Mouse (Mus musculus) heart, embryonic 15.5 days (tissue): ENCODE measurements around the gene Ada. TPM values are rescaled to one million over a fixed set of nuclear protein-coding genes. Genes with fewer than 3 reads are reported as not detected.

Experiments used
- ATAC-seq: fragments of 200-750 bp; cut with Nextera tagmentation; replicated peaks from 2 replicates; pipeline ENCODE4 v1.8.0; 2017; ENCODE audit warnings: low read depth, moderate TSS enrichment; ENCODE audit not compliant: insufficient number of reproducible peaks, insufficient read depth, low FRiP score
- H3K27ac ChIP-seq: fragments of 300-500 bp; sonication (generic); 2 replicates; pipeline ENCODE4 v1.5.1; 2015; ENCODE audit warnings: mild to moderate bottlenecking, inconsistent platforms
- H3K27me3 ChIP-seq: fragments of 300-500 bp; sonication (generic); 2 replicates; pipeline ENCODE4 v1.6.1; 2015; ENCODE audit warnings: inconsistent platforms
- H3K36me3 ChIP-seq: fragments of 300-500 bp; sonication (generic); 2 replicates; pipeline ENCODE4 v1.6.1; 2015; ENCODE audit warnings: mild to moderate bottlenecking, inconsistent platforms
- H3K4me1 ChIP-seq: fragments of 300-500 bp; sonication (generic); replicated peaks from 2 replicates; pipeline ENCODE4 v1.6.1; 2015; ENCODE audit warnings: inconsistent platforms
- H3K4me2 ChIP-seq: fragments of 300-500 bp; sonication (generic); 2 replicates; pipeline ENCODE4 v1.6.1; 2015; ENCODE audit warnings: inconsistent platforms, mild to moderate bottlenecking, moderate library complexity
- H3K4me3 ChIP-seq: fragments of 300-500 bp; sonication (generic); 2 replicates; pipeline ENCODE4 v1.5.1; 2015; ENCODE audit warnings: mild to moderate bottlenecking, inconsistent platforms
- H3K9ac ChIP-seq: fragments of 300-500 bp; sonication (generic); 2 replicates; pipeline ENCODE4 v1.6.1; 2015; ENCODE audit warnings: mild to moderate bottlenecking, inconsistent platforms
- H3K9me3 ChIP-seq: fragments of 300-500 bp; sonication (generic); replicated peaks from 2 replicates; pipeline ENCODE4 v1.6.1; 2016; ENCODE audit warnings: inconsistent platforms
- WGBS: fragments of 180-500 bp; shearing (Covaris S2); methylation state at CpG from one replicate; pipeline ENCODE4 v1.1.7; 2015; ENCODE audit warnings: mixed read lengths; 5-methylcytosine and 5-hydroxymethylcytosine counted together
- polyA plus RNA-seq: library from polyadenylated mRNA; unstranded; fragments of >200 nt; fragmentation: Nextera tagmentation; extraction: Ambion mirVana; gene quantifications from 2 replicates; pipeline ENCODE4 v1.2.1, GENCODE M21; 2015

Ada gene
- polyA plus RNA-seq, 1 experiment from 2014 or later, result 3.0 TPM

DNA sequence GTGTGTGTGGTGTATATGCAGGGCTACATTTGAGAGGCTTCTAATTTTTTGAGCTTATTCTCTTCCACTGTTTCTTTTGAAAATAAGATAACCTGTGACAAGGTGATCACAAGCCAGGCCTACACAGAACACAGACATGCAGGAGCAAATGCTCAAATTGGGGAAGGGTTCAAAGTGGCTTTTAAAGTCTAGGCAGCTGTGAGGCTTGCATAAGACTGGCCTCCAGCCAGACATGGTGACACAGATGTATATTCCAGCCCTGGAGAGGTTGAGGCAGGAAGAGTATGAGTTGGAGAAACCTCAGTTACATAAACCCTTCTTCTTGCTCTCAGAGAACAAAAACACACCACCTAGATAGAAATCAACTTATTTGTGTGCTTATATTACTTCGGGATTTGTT, 16.9 kb upstream of the Ada start:
- H3K36me3 ChIP-seq, result no peaks in the 10 kb centered on the region
- H3K27ac ChIP-seq, result no peak overlapping the region
- 47% methylated on average over 1 of the region's 1 CpGs for WGBS
- ATAC-seq, result no peak
- H3K4me2 ChIP-seq, result no peak overlapping the region
- no peaks in the 10 kb centered on the region for H3K4me1 ChIP-seq
- H3K27me3 ChIP-seq, result 0 out of 2 replicates have a peak, but pooled peaks cover 5% of the 10 kb centered on the region
- H3K9ac ChIP-seq, result no peak overlapping the region
- no peaks in the 10 kb centered on the region for H3K9me3 ChIP-seq
- H3K4me3 ChIP-seq, result no peak overlapping the region

DNA sequence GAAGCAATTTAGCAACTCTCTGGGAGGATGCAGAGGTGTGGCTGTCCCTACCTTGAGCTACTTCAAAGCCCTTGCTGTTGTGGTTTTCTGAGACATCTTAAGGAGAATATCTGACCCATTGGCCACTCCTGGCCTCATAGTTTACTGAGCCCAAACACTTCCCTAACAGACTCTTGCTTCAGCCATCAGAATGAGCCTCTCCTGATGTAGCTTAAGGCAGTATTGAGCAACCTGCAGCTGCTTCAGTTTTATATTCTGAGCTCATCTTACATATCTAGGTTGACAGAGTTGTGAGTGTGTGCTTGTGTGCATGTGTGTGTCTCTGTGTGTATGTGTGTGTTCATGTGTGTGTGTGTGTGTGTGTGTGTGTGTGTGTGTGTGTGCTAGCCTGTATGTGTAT, 16.2 kb upstream of the Ada start:
- 0 out of 2 replicates have a peak, but pooled peaks cover 5% of the 10 kb centered on the region for H3K27me3 ChIP-seq
- H3K36me3 ChIP-seq, result no peaks in the 10 kb centered on the region
- no peak overlapping the region for H3K4me2 ChIP-seq
- no peaks in the 10 kb centered on the region for H3K9me3 ChIP-seq
- no peaks in the 10 kb centered on the region for H3K4me1 ChIP-seq
- H3K9ac ChIP-seq, result no peak overlapping the region
- ATAC-seq, result no peak
- H3K4me3 ChIP-seq, result no peak overlapping the region
- no peak overlapping the region for H3K27ac ChIP-seq

DNA sequence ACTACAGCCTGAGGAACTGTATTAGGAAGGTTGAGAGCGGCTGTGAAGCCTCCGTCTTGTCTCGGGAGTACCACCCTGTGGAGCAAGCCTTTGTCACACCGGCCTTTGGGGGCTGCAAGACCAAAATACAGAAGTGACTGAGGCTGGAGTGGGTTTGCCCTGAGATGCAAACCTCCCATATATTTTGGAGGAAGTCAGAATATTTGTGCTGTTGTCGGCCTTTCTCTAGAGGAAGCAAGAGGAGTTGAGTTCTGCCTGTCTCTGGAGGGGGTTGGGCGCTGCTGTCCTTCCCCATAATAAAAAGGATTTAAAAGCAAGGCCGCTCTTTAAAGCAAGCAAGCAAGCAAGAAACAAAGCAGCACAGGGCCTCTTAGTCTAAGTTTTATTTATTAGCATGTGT, 11.4 kb upstream of the Ada start:
- ATAC-seq, result no peak
- H3K4me3 ChIP-seq, result no peak overlapping the region

DNA sequence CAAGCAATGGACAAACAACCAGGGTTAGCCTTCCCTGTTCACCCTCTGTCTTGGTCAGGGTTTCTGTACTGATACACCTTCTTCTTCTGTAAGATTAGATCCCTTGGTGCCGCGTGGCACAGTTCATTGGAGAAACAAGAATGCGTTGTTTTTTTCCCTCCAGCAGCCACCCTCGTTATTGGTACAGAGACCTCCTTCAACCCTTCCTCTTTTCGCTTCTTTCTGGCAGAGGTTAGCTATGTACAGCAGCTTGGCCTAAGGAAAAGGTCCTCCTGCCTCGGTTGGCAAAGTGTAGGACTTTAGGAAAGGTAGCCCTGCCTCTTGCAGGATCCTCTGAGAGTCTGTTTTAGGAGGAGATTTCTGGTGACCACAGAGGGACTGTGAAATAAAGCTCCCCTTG, 10.6 kb upstream of the Ada start:
- Histone ChIP-seq H3K4me2 (no peak overlapping the region), H3K36me3 (no peaks in the 10 kb centered on the region), H3K27me3 (no peaks in the 10 kb centered on the region), H3K27ac (no peak overlapping the region), H3K9me3 (no peaks in the 10 kb centered on the region), H3K9ac (no peak overlapping the region), H3K4me1 (no peaks in the 10 kb centered on the region; the same call in 1 of the 2 replicates), H3K4me3 (no peak overlapping the region)
- ATAC-seq, result no peak
- 75% methylated on average over 6 of the region's 6 CpGs for WGBS

More for the DNA sequence above, 11.4 kb upstream of the Ada start:
- Histone ChIP-seq H3K9me3 (no peaks in the 10 kb centered on the region), H3K4me1 (no peaks in the 10 kb centered on the region; the same call in 1 of the 2 replicates), H3K27me3 (no peaks in the 10 kb centered on the region), H3K27ac (no peak overlapping the region), H3K36me3 (no peaks in the 10 kb centered on the region), H3K4me2 (no peak overlapping the region), H3K9ac (no peak overlapping the region)
- WGBS, result 82% methylated on average over 7 of the region's 7 CpGs

DNA sequence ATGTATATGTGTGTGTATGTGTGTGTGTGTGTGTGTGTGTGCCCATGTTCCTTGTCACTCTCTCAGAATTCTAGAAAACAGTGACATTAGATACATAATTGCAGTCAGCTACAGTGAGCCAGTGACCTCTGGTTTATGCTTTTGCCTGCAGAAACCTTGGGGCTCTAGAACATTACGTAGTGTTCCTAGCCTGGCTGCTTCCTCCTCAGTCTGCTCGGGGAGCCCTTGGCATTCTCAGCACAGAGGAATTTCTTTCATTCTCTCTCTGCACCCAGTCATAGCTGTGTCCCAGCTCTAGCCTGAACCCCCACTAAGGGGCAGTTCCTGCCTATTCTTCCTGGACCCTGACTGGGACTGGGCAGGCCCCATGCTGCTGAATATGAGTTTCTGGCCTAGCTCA, 8.1 kb upstream of the Ada start:
- no peak overlapping the region for H3K4me3 ChIP-seq
- ATAC-seq, result no peak
- H3K36me3 ChIP-seq, result no peaks in the 10 kb centered on the region
- no peak overlapping the region for H3K27ac ChIP-seq
- no peak overlapping the region for H3K4me2 ChIP-seq
- no peaks in the 10 kb centered on the region; the same call in 1 of the 2 replicates for H3K4me1 ChIP-seq
- 42% methylated on average over 2 of the region's 2 CpGs for WGBS
- H3K27me3 ChIP-seq, result 0 out of 2 replicates have a peak, but pooled peaks cover 3% of the 10 kb centered on the region
- no peaks in the 10 kb centered on the region for H3K9me3 ChIP-seq
- H3K9ac ChIP-seq, result no peak overlapping the region

DNA sequence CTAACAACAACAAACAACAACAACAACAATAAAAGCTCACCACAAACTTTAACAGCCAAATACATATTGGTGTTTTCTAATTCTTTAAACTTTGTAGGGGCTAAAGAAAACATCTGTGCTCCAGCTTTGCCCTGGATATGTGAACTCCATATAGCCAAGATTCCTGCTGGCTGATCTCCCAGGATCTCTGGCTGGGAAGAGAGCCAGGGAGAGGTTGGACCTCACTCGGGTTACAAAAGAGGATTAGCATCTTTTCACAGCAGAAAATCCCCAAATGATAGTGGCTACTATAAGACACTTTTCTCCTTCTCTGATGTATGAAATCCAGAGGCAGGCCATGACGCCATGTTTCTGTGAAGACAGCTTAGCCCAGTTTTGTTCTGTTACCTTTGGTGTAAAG, 6.7 kb upstream of the Ada start:
- Histone ChIP-seq H3K9ac (no peak overlapping the region), H3K27me3 (0 out of 2 replicates have a peak, but pooled peaks cover 3% of the 10 kb centered on the region), H3K4me1 (no peaks in the 10 kb centered on the region; the same call in 1 of the 2 replicates), H3K27ac (peak overlapping the region; percentile 6; the same call in 1 of the 2 replicates), H3K4me2 (no peak overlapping the region), H3K9me3 (no peaks in the 10 kb centered on the region), H3K4me3 (no peak overlapping the region), H3K36me3 (no peaks in the 10 kb centered on the region)
- ATAC-seq, result no peak
- 23% methylated on average over 2 of the region's 2 CpGs for WGBS

DNA sequence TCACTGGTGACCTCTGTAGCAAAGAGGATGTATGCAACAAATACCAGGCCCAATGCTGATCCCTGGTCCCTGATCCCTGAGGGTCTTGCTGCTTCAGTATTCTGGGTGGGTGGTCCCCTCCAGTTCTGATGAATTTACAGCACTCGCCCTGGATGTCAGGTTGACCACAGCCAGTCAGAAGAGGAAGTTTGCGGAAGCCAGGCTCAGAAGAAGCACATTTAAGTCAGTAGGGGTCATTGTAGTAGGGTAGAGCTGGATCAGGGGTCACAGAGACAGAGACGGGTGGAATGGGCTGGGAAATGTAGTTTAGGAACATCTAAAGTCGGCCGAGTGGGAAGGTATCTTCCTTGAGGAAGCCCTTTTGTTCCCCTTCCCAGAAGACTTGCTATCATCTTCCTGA, 4.2 kb upstream of the Ada start:
- no peaks in the 10 kb centered on the region for H3K9me3 ChIP-seq
- ATAC-seq, result no peak
- 82% methylated on average over 5 of the region's 5 CpGs for WGBS

DNA sequence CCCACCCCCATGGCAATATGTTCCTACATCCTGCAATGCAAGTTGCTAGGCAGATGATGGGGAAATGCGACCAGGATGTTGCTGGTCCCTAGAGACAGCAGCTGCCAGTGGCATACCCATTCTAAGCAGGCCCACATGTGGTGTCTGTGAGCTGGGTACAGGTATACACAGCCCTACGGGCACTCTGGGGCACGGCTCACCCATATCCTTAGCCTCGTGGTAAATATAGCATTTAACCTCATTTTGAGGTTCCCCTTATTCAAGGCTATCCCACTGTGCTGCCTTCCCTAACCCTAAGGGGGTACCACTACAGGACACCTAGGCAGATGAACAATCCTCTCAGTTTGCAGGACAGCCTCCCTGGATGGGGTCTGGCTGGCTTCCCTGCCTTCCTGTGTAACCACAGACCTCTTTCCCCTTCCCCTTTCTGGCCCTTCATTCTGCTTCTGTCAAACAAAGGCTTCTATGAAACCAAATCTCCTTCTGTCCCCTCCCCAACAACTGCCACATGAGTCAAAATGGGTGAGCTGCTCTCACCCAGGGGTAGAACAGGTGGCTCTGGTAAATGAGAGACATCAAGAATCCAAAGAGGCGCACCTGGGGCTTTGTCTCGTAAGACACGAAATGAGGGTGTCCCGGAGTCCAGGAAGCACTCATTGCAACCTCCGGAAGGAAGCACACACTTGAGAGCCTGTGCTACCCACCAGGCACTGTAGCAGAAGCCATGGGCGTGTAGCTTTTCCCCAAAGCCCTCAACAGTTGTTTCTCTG, 5.1 kb downstream of the Ada start:
- Histone ChIP-seq H3K36me3 (no peaks in the 10 kb centered on the region), H3K9ac (no peak overlapping the region), H3K4me1 (peaks cover 20% of the 10 kb centered on the region), H3K4me3 (no peak overlapping the region), H3K9me3 (no peaks in the 10 kb centered on the region), H3K27ac (no peak overlapping the region), H3K4me2 (no peak overlapping the region), H3K27me3 (peaks cover 23% of the 10 kb centered on the region)
- 73% methylated on average over 10 of the region's 10 CpGs for WGBS
- no peak for ATAC-seq

More for the DNA sequence above, 4.2 kb upstream of the Ada start:
- Histone ChIP-seq H3K4me1 (peaks cover 13% of the 10 kb centered on the region), H3K27ac (no peak overlapping the region), H3K9ac (no peak overlapping the region), H3K36me3 (no peaks in the 10 kb centered on the region), H3K4me3 (no peak overlapping the region), H3K27me3 (peaks cover 8% of the 10 kb centered on the region), H3K4me2 (no peak overlapping the region)

DNA sequence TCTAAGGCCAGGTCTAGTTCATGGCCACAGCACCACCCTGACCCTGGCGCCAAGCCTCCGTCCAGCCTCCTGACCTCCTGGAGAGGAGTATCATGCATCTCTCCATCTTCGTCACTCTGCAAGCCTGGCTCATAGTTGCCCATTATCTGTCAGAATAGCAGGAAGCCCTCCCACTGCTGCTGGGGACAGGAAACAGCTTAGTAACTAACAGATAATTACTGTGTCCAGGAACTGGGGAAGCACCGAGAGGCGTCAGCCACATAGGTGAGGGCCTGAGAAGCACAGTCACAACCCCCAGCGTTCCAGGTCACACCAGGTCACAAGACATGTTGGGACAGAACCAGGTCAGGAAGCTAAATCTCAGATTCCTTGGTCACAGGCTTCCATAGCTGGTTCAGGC, 6.7 kb downstream of the Ada start:
- Histone ChIP-seq H3K4me3 (no peak overlapping the region), H3K36me3 (no peaks in the 10 kb centered on the region), H3K4me2 (no peak overlapping the region), H3K27ac (no peak overlapping the region), H3K9ac (no peak overlapping the region), H3K4me1 (peaks cover 9% of the 10 kb centered on the region; the same call in 1 of the 2 replicates), H3K27me3 (peaks cover 9% of the 10 kb centered on the region), H3K9me3 (no peaks in the 10 kb centered on the region)
- WGBS, result 44% methylated on average over 6 of the region's 6 CpGs
- no peak for ATAC-seq

DNA sequence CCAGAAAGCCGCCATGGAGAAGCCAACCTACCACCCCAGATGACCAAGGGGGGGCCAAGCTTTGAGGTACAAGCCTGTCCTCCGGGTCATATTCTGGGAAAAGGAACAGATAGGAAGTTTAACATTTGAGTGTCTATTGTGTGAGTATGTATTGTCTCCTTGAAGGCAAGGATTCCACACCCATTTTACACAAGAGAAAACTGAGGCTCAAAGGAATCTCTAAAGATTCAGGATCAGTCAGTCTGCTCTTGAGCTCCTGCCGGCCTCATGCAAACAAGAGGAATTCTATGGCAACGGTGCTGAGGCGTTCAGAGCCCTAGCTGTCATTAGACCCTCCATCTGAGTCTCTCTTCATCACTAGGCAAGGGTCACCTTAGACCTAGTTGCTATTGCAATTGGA, 7.4 kb downstream of the Ada start:
- WGBS, result 70% methylated on average over 5 of the region's 5 CpGs
- no peak for ATAC-seq
- peaks cover 9% of the 10 kb centered on the region; the same call in 1 of the 2 replicates for H3K4me1 ChIP-seq
- no peaks in the 10 kb centered on the region for H3K36me3 ChIP-seq
- no peak overlapping the region for H3K27ac ChIP-seq
- H3K9ac ChIP-seq, result no peak overlapping the region
- H3K27me3 ChIP-seq, result peaks cover 2% of the 10 kb centered on the region; the same call in 1 of the 2 replicates
- H3K4me2 ChIP-seq, result no peak overlapping the region
- no peak overlapping the region for H3K4me3 ChIP-seq
- H3K9me3 ChIP-seq, result no peaks in the 10 kb centered on the region

DNA sequence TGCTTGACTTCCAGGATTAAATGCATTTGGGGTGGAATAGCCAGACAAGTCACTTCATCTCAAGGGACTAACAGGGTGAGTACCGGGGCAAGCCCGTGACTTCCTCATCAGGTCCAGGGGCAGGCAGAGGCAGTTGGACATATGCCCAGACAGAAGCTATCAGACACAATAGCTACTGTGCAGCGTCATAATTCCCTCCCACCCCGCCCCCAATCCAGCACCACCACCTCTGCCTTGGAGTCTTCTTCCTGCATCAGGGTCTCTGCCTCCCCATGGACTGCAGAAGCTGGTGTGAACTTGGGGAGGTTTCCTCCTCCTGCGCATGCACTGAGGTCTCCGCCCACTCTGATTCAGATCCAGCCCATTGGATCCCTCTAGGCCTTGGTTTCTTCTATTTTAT, 14.1 kb downstream of the Ada start:
- no peak overlapping the region for H3K4me2 ChIP-seq
- H3K9ac ChIP-seq, result no peak overlapping the region
- WGBS, result 30% methylated on average over 6 of the region's 6 CpGs
- peaks cover 9% of the 10 kb centered on the region; the same call in 1 of the 2 replicates for H3K36me3 ChIP-seq
- ATAC-seq, result peak; percentile 81
- H3K27me3 ChIP-seq, result no peaks in the 10 kb centered on the region
- H3K4me1 ChIP-seq, result peaks cover 25% of the 10 kb centered on the region
- no peak overlapping the region for H3K4me3 ChIP-seq
- H3K9me3 ChIP-seq, result no peaks in the 10 kb centered on the region
- peak overlapping the region; percentile 60 for H3K27ac ChIP-seq

DNA sequence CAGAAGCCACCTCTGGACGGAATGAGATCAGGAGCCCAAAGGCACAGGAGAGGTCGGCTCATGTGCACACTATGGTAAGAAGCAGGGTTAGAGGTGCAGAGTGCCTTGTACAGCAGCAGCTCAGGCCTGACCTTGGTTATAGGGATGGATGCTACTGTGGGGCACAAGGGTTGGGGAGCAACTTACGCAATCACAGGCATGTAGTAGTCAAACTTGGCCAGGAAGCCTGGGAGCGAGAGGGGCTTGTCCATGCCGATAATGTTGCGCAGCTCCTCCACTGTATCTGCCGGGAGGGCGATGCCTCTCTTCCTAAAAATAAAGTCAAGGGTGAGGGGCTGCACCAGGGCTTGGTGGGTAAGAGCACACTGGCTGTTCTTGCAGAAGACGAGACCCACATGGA, 14.9 kb downstream of the Ada start:
- peak overlapping the region; percentile 60 for H3K27ac ChIP-seq

More for the DNA sequence above, 14.9 kb downstream of the Ada start:
- H3K27me3 ChIP-seq, result no peaks in the 10 kb centered on the region
- peaks cover 14% of the 10 kb centered on the region; the same call in 1 of the 2 replicates for H3K36me3 ChIP-seq
- H3K9me3 ChIP-seq, result no peaks in the 10 kb centered on the region
- no peak for ATAC-seq
- 77% methylated on average over 9 of the region's 9 CpGs for WGBS
- H3K9ac ChIP-seq, result no peak overlapping the region
- no peak overlapping the region for H3K4me3 ChIP-seq
- peaks cover 25% of the 10 kb centered on the region for H3K4me1 ChIP-seq
- no peak overlapping the region for H3K4me2 ChIP-seq
